8 mouse cellular contexts compared by ENCODE assay signal in the genomic region with DNA sequence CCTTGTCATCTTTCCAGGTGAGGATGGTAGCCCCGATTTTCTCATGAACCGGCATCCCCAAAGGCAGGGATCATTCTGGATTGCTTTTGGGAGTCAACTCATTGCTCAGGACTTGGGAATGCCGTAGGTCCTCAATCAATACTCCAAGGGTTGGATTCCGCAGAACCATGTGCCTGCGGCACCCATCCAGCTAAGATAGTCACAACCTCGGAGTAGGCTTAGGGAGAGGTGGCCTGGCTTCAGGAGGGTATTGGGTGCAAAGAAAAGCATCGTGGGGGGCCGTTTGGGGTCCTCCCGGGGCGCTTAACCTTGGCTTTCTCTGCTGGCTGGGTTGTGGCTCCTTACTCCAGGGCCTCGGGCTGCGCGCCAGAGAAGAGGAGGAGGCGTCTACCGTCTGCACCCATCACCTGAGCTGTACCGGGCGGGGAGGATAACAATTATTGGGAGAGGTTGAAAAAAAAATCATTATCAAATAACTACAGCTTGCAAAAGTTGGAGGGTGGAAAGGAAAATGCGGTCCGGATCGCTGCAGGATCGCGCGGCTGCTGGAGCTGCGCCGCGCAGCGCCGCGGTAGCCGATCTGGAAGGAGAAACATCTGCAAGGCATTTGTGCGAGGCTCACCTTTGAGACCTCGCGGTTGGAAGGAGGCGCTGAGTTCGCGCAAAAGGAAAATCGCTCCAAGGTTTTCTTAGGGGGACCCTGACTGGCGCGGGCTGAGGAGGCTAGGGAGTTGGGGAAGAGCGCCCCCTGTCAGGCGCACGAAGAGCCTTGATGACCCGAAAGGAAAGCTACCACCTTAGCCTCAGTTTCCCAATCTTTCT. TPM values are rescaled to one million over a fixed set of nuclear protein-coding genes. Genes with fewer than 3 reads are reported as not detected.
DNase-seq lines count a peak whose midpoint lies in the region; ATAC-seq and TF ChIP-seq lines count a peak whose summit lies in the region.

No protein-coding gene starts in this region.

- H3K36me3 ChIP-seq in ES-E14 (ENCODE audit: control insufficient read depth, insufficient read depth, low read length, poor library complexity, severe bottlenecking): no peaks in the 10 kb centered on the region
- no peaks in the 10 kb centered on the region for H3K36me3 ChIP-seq in forebrain, embryonic 15.5 days
- H3K36me3 ChIP-seq in lung, postnatal 0 days (ENCODE audit: insufficient read depth, low read length): no peaks in the 10 kb centered on the region

- H3K27ac ChIP-seq in ES-E14 (ENCODE audit: insufficient read depth, low read depth, low read length, poor library complexity, severe bottlenecking): no peak overlapping the region
- H3K27ac ChIP-seq in forebrain, embryonic 15.5 days (replicated peaks): no peak overlapping the region
- H3K27ac ChIP-seq in lung, postnatal 0 days (ENCODE audit: low read length): no peak overlapping the region

- WGBS in forebrain, embryonic 15.5 days: 4% methylated on average over 42 of the region's 43 CpGs
- WGBS in lung, postnatal 0 days: 3% methylated on average over 43 of the region's 43 CpGs

- H3K4me3 ChIP-seq in ES-E14 (ENCODE audit: insufficient read depth in 1 of 2, low read depth in 1 of 2, low read length in 2 of 2, poor library complexity in 1 of 2, severe bottlenecking in 1 of 2): peak overlapping the region; percentile 32 to 47
- peak overlapping the region; percentile 43 for H3K4me3 ChIP-seq in forebrain, embryonic 15.5 days
- H3K4me3 ChIP-seq in lung, postnatal 0 days (ENCODE audit: low read depth, low read length): peak overlapping the region; percentile 31

- H3K4me1 ChIP-seq in ES-E14 (ENCODE audit: control insufficient read depth in 2 of 2, insufficient read depth in 2 of 2, low read length in 2 of 2, poor library complexity in 1 of 2): peaks cover 2 to 10% of the 10 kb centered on the region in 2 experiments; a peak in 2 of 4 replicates
- peaks cover 18% of the 10 kb centered on the region for H3K4me1 ChIP-seq in forebrain, embryonic 15.5 days
- H3K4me1 ChIP-seq in lung, postnatal 0 days (ENCODE audit: insufficient read depth, low read depth, low read length): peaks cover 17% of the 10 kb centered on the region; the same call in 1 of the 2 replicates

- 0 out of 2 replicates have a peak, but pooled peaks have one; percentile 32 for ATAC-seq in forebrain, embryonic 15.5 days (replicated peaks)
- peak; percentile 65 for ATAC-seq in lung, postnatal 0 days

- peak; percentile 85 for TF ChIP-seq CTCF in lung, postnatal 0 days (IDR thresholded peaks at IDR 0.05)

- H3K27me3 ChIP-seq in forebrain, embryonic 15.5 days: peaks cover 30% of the 10 kb centered on the region
- H3K27me3 ChIP-seq in lung, postnatal 0 days (replicated peaks; ENCODE audit: insufficient read depth, low read length): no peaks in the 10 kb centered on the region

- in situ Hi-C loops in ES-E14 (cut with MboI; ENCODE audit: low sequenced_read_pairs in 2 of 2, unreplicated experiment in 2 of 2): loop anchor here in 1 of 2 experiments (5.0 kb wide), 1 partner anchor 56 kb away; the partner anchor contains the start of gene Cux1

- DNase-seq in ES-E14 (ENCODE audit: low read depth, low spot score): peak; percentile 56
- DNase-seq in cerebellum, adult 11 months: peak; percentile 54
- DNase-seq in heart, postnatal 4 days: peak; percentile 82
- peak; percentile 5 to 45 for DNase-seq in layer of hippocampus, adult 8-10 months (ENCODE audit: low spot score in 2 of 2)
- peak; percentile 79 for DNase-seq in lung, postnatal 0 days (ENCODE audit: low spot score)
- DNase-seq in ovary, postnatal 10 days (ENCODE audit: low spot score): peak; percentile 62
- peak; percentile 89 for DNase-seq in thymus, postnatal 0 days (ENCODE audit: low spot score)

- no peak overlapping the region for H3K9ac ChIP-seq in ES-E14 (ENCODE audit: insufficient read depth, low read depth, low read length, poor library complexity, severe bottlenecking)
- peak overlapping the region; percentile 33 for H3K9ac ChIP-seq in forebrain, embryonic 15.5 days (replicated peaks)
- no peak overlapping the region for H3K9ac ChIP-seq in lung, postnatal 0 days (replicated peaks; ENCODE audit: low read depth)

- no peak for TF ChIP-seq EP300 in lung, postnatal 0 days (IDR thresholded peaks at IDR 0.05)

- H3K9me3 ChIP-seq in ES-E14 (ENCODE audit: control insufficient read depth, insufficient read depth, low read depth, low read length): no peaks in the 10 kb centered on the region
- H3K9me3 ChIP-seq in forebrain, embryonic 15.5 days: no peaks in the 10 kb centered on the region
- H3K9me3 ChIP-seq in lung, postnatal 0 days (ENCODE audit: low read length): no peaks in the 10 kb centered on the region

- peak overlapping the region; percentile 75 for H3K4me2 ChIP-seq in forebrain, embryonic 15.5 days (replicated peaks)
- peak overlapping the region; percentile 73 for H3K4me2 ChIP-seq in lung, postnatal 0 days (replicated peaks; ENCODE audit: low read depth, low read length)

TF ChIP-seq in ES-E14, 5 proteins besides CTCF, POLR2A, EP300 and RAD21:
- TF ChIP-seq ZC3H11A (IDR thresholded peaks at IDR 0.05; ENCODE audit: borderline replicate concordance, low read depth, low read length) (peak; percentile 41; the same call in 1 of the 2 replicates), CHD2 (IDR thresholded peaks at IDR 0.05; ENCODE audit: low read depth, low read length) (no peak)

RNA-seq across cellular contexts. Expression of gene Cux1, which starts 55.6 kb away (rescaled TPM):
- total RNA-seq in ES-E14 (2012; rRNA removed): 22.6 and 23.6 TPM in 2 replicates
- polyA plus RNA-seq in forebrain, embryonic 15.5 days (2015; fragmentation: Nextera tagmentation; extraction: Ambion mirVana): 144 and 146 TPM in 2 replicates
- total RNA-seq in heart, postnatal 4 days (2021): 100 to 1,000 TPM; 126 to 131 TPM
- 10 to 100 TPM; 37.3 to 53.2 (median 46.7) TPM for total RNA-seq in layer of hippocampus, adult 8-10 months (2022)
- 68.5 and 74.0 TPM in 2 replicates for polyA plus RNA-seq in lung, postnatal 0 days (2015; fragmentation: Nextera tagmentation; extraction: Ambion mirVana)
- 113 and 126 TPM in 2 replicates for polyA plus RNA-seq in thymus, postnatal 0 days (2015; fragmentation: Nextera tagmentation; extraction: Ambion mirVana)

Comparison
In these comparisons a context has a peak if more than half of its experiments do, and no peak if none do; other contexts are left out.
1. DNase-seq: peak in every context shown above with its lines; median percentile 89 in thymus, postnatal 0 days; 82 in heart, postnatal 4 days; 79 in lung, postnatal 0 days; 62 in ovary, postnatal 10 days; 56 in ES-E14; 54 in cerebellum, adult 11 months; 25 in layer of hippocampus, adult 8-10 months.